Mouse (Mus musculus) cerebellum, adult (tissue): ENCODE results near the gene Zic1.

Experiments used
- ATAC-seq: cut with Nextera tagmentation; 2 replicates; pipeline ENCODE4 v1.9.2; 2017; ENCODE audit warnings: mild to moderate bottlenecking, moderate library complexity, mixed read lengths; ENCODE audit not compliant: insufficient number of reproducible peaks, low FRiP score, low TSS enrichment

Zic1 gene

DNA sequence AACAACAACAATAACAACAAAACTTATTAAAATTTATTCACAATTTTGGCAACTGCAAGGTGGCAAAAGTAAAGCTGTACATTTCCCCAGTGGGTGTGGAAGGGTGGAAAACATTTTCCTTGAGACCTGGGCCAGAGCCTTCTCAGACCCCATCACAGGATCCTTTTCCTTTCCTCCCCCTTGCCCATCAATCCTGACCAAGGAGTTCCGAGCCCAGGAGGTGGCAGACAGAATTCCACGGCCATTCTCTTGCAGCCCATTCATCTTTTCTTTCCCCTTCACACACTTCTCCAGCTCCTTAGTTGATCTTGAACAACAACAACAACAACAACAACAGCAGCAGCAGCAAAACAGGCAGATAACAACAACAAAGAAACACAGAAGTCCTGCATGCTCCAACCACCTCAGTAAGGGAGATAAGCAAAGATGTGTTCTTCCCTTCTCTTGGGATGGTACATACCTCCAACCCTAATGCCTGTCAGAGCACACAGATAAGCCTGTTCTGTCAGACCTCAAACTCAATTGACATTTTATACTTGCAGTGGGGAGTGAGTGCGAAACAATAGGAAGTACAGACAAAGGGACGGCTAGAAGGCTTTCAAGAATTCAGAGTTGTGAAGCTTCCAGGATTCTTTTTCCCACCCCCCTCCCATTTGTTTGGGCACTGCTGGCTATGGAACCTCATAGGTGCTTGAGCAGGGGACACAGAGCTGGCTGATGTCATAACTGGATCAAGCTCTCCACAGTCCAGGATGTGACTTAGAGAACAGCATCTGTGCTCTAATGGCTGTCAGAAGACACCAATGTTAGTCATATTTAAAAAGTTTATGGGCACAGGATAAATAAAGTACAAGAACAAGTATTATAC lies 19.3 kb upstream of the Zic1 start:
- no peak for ATAC-seq

DNA sequence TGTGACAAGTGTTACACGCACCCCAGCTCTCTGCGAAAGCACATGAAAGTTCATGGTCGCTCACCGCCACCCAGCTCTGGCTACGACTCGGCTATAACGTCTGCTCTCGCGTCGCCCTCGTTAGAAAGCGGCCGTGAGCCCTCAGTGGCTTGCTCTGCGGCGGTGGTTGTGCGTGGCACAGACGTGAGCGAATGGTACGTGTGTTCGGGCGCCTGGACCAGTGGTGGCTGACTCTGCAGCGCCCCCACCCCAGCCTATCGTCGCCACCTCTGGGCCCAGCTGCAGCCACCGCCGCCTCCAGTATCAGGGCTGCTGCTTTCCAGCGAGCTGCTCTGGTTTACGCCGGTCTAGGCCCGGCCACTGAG lies 18.5 kb upstream of the Zic1 start:
- no peak for ATAC-seq

DNA sequence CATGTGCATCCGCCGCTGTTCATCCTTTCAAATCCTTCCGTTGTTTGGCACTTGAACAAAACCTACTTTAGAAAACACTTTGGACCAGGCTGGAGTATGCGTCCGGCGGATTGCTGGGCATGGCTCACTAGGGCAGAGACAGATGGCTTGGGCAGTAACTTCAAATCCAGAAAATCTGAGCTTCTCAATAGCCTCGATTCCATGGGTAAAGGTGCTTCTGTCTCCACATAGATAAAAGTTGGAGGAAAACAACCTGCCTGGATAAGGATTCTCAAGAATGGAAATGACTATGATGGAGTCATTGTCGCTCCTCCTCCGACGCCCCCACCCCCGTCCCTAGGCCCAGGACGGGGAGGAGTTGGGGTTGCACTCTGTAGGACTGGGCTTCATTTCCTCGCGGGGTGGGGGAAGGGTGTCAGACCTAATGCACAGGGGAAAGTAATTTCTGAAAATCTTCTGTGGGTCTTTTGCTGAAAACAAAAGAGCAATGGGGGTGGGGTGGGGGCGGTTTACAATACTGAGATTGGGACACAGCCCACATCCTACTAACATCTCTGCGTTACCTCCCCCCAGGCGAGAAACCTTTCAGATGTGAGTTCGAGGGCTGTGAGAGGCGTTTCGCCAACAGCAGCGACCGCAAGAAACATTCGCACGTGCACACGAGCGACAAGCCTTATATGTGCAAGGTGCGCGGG lies 18.0 kb upstream of the Zic1 start:
- peak; percentile 41; the same call in 1 of the 2 replicates for ATAC-seq

DNA sequence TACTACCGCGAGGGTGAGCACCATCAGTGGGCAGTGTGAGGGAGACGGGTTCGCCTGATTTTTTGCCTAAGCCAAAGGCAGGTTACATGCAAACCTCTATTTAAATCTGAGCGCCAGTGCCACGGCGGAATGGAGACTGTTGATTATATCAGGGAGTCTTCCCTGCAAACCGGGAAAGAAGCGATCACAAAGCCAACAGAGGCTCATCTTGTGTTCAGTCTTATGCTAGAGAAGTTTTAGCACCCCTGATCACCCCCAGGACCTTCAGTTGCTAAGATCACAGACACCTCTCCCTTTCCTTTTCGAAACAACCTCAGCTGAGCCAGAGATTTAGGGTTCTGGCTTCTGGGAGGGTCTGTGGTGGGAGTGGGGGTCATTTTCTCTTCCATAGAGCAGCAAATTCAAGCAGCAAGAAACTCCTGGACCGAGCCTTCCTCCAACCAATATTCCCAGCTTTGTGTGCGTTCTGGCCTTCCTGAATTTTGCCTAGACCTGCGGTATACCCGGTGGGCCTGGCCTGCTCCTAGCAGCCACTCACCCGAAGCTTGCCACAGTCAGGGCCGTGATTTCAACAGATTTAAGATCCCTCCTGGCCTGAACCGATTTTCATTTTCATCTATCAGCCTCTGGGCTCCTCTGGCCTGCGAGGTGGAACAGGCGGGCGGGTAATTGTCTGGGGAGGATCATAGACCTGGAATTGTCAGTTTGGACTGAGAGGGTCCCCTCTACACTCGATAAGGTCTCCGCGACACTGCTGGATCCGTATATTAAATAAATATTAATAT lies 17.1 kb upstream of the Zic1 start:
- no peak for ATAC-seq

DNA sequence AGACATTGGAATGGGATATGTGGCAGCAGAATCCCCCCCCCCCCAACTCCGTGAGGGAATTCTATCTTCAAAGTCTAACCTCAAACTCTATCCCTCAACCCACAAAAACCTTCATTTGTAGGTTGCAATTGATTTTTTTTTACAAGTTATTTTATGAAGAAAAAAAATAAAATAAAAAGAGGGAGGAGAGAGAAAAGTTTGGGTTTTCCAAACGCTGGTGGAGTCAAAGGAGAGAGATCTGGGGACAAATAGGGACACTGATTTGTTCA lies 16.4 kb upstream of the Zic1 start:
- no peak for ATAC-seq

DNA sequence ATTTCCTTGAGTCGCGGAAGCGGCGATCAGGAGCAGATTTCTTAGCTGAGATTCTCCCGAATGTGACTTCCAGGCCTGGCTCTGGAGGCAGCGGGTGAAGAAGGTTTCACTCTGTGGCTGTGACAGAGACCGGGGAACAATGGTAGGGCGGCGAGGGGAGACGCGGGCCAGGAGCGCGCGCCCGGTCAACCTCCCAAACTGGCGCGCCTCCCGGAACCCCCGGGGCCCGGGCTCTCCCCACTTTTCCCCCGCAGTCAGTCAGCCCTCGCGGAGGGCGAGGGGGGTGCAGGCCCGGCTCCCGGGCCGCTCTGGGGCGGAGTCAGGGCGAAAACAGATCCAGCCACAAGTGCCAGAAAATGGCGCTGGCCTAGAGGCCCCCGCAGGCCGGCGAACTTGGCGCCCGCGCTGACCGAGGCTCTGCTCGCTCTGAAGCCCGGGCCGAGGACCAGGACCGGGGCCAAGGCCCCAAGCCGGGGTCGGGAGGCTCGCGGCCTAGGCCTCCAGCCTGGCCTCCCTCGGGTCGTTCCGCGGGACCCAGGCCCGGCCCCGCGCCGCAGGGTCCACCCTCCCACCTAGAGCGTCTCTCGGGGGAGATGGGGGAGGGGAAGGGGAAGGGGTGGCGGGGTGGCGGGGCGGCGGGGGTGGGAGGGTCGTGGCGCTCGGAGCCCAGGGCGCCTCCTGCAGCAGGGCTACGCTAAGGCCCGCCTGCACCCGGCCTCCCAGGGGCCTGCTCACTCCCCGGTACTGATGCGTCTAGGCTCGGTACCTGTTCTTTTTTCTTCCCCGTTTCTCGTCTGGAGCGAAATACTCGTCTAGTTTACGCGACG lies 15.9 kb upstream of the Zic1 start:
- peak; percentile 54 for ATAC-seq

DNA sequence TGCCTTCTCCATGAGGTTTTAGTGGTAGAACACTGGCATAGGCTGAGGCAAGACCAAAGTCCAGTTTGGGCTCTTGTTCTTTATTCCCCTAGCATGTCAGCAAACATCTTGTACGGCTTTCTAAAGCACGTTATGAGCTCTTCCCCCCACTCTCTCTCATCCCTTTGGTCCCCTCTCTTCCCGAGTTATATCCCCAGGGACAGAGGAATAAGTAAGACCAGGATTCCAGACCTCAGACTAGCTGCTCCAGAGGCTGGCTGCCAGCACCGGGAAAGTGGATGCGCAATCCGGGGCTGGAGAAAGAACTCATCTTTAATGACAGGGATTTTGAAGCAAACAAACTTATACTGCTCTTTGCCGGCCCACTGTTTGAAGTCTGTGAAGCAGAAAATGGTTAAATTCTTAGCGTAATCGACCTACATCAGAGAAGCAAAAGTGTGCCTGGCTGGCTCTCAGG lies 14.9 kb upstream of the Zic1 start:
- ATAC-seq, result no peak

DNA sequence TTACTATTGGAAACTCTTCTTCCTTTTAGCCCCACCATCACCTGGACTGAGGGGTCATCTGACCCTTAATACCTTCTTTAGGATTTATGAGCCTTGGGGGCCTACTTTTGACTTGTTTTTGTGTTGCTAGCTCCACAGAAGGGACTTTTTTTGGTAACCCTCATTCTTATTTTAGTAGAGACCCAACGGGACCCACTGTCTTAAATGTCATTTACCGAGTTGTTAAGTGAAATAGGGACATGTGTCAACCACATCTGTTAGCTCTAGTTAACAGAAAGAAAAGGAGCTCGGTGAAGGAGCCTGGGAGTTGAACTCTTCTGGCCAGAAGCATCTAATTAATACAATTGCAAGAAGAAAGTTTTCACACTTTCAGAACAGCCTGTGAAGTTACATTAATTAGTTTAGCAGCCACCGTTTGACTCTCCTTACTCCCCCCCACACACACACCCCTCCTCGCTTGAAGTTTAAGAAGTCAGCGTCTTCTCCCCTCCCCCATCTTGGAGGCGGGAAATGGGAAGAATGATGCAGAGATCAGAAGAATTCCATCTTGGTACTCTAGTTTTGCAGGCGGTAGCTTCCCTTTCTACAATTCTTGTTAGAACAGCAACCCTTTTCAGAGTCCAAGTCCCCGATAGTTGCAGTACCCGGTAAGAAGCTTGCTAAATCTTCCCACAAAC lies 14.3 kb upstream of the Zic1 start:
- ATAC-seq, result no peak

DNA sequence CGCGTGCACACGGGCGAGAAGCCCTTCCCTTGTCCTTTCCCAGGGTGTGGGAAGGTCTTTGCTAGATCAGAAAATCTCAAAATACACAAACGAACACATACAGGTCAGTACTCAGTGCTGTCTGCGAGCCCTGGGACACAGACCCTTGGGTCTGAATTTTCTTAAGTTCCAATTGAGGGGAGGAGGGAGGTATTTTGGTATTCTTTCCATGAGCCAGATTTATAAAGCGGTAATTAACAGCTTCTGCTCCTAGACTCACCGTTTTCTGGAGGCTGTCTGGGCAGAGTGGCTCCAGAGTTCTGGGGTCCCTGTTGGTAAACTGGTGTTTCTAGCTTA lies 13.7 kb upstream of the Zic1 start:
- no peak for ATAC-seq

DNA sequence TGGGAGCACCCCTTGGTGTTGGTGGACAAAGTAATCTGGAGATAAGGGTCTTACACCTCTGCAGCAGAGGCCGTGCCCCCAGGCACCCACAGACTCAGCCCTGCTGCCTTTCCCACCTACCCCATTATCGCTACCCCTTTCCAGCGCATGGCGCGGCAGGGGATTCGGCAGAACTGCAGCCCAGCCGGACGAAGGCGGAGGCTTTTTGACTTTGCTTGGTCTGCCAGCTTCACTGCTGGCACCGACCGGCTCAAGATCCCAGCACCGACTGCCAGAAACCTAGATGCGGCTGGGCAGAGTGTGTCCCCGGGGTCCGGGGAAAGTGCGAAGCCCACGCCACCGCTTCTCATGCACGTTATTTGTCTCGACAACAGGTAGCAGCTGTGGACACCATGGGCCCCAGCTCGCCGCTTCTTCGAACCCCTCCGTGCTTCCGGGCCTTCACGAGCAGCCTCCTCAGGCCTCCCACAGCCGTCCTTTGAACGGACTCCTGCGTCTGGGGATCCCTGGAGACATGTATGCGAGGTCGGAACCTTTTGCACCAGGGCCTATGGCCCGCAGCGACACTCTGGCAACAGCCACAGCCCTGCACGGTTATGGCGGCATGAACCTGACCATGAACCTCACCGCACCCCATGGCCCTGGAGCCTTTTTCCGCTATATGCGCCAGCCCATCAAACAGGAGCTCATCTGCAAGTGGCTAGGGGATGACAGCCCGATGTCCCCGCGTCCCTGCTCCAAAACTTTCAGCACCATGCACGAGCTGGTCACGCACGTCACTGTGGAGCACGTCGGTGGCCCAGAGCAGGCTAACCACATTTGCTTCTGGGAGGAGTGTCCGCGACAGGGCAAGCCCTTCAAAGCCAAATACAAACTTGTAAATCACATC lies 13.0 kb upstream of the Zic1 start:
- no peak for ATAC-seq

DNA sequence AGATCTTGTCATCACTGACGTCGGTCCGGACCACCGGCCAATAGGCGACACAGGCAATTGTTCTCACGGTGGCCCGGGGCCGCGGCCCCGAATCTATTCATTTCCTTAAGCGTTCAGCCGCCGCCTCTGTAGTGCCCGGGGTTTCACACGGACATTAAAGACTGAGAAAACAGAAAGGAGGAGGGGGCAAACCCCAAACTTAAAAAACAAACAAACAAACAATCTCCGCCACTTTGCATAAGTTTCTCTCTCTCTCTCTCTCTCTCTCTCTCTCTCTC lies 12.2 kb upstream of the Zic1 start:
- ATAC-seq, result peak; percentile 51; the same call in 1 of the 2 replicates

DNA sequence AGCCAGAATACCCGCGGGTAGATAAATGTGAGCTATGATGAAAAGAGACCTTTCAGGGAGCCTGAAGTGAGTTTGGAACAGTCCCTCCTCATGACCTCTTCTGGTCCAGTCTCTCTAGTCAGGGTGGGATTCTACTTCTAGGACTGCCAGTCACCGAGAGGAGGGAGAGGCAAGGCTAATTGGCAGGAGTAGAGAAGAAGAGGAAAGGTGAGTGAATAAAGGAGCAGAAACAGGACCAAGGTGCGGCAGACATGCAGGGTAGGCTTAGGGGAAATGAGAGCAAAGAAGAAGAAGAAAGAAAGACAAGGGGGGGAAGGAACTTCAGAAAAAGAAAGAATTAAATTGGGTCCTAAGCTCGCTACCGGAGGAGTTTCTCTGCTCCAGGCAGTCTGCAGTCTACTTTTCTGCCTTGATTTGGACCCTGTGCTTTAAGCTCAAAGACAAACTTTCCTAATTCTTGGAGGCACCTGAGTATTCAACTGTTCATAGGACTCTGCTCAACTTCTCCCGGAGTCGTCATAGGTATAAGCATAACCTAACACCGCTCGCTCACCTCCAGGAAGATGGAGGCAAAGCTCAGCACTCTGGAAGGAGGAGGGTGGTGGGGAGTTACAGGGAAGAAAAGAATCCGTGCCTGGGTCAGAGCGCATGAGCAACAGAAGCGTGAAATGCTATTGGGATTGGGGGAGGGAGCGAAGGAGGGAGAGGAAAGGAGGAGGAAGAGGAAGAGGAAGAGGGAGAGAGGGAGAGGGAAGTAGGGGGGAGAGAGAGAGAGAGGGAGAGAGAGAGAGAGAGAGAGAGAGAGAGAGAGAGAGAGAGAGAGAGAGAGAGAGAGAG lies 11.6 kb upstream of the Zic1 start:
- peak; percentile 47; the same call in 1 of the 2 replicates for ATAC-seq

DNA sequence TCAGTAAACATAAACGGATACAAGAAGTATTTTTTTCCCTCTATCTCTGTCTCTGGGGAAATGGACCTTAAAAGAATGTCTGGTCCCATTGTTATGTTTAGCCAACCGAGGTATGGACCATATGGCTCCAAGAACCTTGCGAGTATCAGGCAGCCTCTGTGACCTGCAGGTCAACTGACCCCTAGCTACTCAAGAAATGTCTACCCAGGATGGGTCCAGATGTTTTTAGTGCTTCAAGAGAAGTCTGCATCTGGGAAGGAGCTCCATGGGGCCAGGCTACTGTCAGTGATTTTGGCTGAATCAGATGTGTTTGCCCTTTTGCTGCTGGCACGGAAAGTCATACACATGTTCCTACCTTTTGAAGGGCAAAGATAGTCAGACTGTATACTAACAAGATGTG lies 9.1 kb upstream of the Zic1 start:
- no peak for ATAC-seq

DNA sequence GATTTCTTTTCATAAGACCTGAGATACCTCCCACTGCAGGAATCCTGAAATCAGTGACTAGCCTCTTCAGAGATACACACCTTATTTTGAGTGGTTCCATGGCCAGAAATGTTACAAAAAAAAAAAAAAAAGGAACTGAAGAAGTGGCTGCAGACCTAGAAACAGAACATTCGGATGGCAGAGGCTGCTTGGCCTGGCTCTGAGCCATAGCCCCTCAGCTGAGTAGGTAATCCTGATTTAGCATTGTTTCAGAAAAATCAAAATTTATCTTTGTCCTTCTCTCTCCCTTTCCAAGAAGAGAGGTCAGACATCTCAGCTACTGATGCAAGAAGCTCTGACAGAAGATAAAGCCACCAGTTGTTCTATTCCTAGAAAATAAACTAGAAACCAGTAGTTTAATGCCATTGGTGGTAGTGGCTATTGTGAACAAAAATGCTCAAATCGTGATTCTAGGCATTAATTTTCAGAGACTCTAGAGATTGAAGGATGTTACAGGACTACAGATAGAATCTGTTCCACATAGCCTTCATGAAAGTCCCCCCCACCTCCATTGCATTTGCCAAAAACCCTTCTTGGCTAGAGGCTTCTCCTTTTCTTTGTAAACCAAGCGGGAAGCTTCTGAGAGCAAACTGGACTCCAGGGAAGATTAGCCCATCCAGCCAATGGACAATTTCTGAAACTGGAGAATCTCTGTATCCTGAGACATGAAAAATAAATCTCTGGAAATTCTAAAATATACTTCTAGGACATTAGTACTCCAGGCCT lies 8.4 kb upstream of the Zic1 start:
- ATAC-seq, result no peak

DNA sequence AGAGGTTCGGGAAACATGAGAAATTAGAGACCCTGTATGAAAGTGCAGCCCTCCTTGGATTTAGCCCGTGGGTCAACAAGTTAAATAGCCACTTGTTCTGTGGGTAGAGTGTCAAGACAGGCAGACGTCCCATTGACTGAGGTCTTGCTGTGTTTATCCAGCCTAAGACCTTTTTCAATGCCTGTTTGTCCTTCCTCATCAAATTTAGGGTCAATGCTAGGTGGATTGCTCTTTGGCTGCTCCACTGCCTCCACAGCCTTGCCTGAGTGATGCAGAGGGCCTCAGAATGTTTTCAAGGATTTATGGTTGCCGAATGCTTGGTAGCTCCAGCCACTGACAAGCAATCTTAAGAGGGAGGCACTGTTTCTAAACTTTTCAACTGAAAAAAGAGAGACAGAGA lies 6.0 kb upstream of the Zic1 start:
- no peak for ATAC-seq

DNA sequence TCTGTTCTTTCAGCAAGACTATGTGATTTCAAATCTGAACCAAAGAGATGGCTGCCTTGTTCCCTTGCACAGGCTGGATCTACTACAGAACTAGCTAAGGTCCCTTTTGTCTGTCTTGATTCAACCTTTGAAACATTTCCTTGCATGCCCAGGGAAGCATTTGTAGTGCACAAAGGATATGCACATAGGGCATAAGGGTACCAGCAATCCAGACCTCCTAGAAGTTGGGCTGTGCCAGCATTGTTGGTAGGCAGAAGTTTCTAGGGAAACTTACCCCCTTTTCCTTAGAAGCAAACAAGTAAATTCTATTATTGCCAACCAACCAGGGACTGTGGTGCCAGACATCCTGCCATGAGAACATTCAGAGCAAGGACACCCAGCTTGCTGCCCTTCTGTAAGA lies 5.4 kb upstream of the Zic1 start:
- ATAC-seq, result no peak

DNA sequence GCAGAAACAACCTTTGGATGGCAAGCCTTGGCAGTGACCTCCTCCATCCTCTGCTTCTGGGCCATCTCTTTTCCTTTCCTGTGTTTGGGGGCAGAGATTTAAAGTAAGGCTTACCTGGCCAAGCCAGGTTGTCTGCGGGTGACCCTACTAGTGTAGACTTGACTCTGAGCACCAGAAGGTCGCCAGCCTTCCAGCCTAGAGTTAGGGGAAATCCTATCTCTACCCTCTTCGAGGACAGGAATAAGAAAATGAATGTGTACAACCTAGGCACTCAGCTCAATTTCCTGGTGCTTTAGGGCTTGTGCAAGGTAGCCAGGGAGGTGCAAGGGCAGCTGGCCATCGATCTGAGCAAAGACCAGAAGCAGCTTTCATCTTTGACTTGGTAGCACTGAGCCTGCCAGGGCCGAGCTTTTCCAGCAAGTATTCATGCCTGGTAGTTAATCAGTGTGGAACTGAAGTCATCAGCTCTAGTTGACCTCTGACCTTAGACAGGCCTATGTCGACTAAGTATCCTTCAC lies 4.6 kb upstream of the Zic1 start:
- ATAC-seq, result 0 out of 2 replicates have a peak, but pooled peaks have one; percentile 28
